Mouse (Mus musculus) stomach, adult 2 months (tissue): ENCODE data around the gene Vcp. TPM values are rescaled to one million over a fixed set of nuclear protein-coding genes. Genes with fewer than 3 reads are reported as not detected.

Experiments
- polyA plus RNA-seq: library from polyadenylated mRNA; depleted of rRNA; stranded (reverse); fragments of >200 nt; gene quantifications from 2 replicates; pipeline ENCODE4 v1.2.3, GENCODE M21; 2012; rRNA removed

Vcp gene
- 135 and 178 TPM in 2 replicates for polyA plus RNA-seq

DNA sequence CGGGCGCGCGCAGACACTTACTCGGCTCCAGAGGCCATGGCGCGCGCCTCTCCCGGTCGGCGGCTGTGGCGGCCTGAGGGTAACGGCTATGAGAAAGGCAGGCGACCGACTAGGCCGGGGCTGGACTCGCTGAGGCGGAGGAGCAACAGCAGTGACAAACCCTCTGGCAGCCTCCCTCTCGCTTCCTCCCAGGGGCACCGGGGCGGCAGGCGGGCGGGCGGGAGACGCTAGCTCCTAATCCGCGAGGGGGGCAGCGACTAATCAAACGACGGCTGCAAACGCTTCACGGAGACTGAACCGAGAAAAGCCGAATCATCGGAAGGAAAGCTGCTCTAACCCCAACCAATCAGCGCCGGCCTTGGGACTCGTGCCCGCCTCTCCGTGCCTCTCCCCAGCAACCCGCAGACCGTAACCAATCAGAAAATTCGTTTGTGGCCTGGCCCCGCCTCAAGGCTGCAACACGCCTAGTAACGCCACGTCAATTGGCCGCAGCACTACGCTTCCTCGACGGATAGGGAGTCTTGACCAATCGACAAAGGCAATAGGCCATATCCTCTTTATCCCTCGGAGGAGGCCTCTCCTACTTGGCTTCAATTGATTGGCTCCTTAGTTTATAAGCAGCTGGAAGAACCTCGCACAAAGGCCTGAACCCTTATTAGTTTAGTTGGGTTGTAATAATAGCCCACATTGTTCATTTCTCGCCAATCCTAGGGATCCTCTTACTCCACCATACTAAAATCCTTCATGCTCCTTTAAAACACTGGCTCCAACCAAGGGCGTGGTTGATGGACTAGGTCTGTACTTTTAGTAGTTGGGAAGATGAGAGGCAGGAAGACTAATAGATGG is at the start of gene Vcp:
Gene Vcp (minus strand): TSS at position 367 of the 846 bp plus-strand sequence.

DNA sequence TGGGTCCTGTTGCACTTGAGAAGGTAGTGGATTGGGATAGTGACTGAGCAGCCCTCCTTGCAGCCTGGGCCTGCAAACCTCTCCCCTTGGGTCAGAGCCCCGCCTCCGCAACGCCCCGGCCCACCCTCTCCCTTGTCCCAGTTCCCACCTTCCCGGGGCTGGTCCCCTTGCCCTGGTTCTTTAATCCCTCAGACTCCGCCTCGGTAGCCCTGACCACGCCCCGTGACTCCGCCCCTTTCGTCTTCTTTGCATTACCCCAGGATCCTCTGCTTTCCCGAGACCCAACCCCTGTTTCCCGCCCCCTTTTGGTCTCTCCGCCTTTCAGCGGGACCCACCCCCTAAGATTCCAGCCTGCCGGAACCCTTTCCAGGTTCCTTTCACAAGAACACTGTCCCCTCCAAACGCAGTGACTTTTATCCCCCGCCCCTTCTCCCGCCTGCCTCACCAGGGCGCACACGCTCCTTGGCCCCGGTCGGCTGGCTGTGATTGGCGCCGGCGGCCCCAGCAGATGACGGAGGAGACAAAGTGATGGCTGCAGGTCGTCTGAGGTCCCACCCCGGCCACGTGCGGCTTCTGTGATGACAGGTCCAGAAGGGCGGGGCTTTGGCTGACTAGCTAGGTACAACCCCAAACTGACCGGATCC is 45.5 kb upstream of the Vcp start, which contains the start of gene Fam214b:
Gene Fam214b (minus strand): TSS at position 562 of the 644 bp plus-strand sequence.

DNA sequence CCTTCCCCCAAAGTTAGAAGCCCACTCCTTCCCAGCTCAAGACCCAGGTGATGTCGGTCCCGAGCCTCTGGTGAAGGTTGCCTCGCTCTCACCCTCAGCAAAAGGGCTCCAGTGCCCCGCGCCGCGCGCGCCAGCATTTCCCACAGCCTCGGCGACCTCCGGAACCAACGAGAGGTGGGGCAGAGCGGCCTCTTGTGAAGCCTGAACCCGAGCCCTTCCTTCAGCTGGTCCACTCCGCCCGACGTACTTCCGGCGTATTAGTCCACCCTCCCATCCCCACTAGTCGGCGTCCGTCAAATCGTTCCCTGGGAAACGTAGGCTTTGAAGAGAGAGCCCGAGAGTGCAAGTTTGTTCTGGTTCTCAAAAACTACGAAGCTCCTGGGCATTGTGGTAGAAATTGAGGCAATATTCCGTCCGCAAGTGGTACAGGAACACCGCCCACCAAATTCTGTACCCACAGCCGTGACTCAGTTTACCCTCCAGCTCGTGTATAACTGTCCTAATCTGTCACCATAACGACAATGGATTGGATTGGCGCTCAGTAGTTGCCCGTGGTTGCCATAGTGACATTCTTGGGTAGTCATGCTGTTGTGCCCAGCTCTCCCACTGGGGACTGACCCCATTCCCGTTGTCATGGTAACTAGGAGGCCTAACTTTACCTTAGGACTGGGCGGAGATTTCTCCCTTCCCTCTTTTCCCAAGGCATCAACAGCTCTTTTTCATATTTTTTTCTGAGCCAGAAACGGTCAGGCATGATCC is 31.1 kb upstream of the Vcp start, which contains the start of gene Stoml2:
Gene Stoml2 (minus strand): TSS at position 474 of the 759 bp plus-strand sequence.

DNA sequence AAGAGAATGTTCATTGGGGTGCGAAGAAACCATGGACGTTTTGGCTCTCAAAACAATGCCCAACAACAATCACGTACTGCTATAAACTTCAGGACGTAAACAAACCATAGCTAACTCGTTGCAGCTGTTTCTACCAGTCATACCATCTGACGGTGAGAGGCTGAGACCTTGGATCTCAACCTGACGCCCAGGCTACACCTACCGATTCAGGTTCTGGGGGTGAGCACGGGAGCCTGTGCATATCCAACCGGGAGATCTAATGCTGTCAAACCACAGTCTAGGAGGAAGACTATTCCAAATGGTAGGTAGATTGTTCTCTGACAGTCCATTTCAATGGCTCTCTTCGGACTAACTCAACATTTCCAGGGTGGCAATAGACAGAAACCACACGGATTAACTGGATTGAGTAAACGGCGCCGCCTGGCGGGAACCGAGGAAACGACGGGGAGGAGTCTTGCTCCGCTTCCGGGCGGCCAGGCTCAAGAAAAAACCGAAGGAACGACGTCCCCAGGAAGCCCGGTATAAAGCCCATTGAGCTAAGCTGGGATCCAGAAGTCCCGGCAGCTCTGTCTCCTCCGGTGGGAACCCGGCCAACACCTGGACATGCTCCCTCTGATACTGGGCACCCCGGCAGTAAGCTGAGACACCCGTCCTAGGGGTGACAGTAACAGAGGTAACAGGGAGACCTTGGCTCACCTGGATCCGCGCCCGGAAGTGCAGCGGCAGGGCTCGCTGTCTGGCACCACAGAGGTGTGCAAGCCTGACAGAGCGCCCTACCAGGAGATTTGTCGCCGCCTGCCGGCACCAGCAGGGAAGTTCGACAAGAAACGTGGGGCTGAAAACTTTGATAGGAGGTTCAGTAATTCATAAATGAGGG is 25.0 kb upstream of the Vcp start, which contains the start of gene Pigo:
Gene Pigo (minus strand): TSS at position 736 of the 877 bp plus-strand sequence.

DNA sequence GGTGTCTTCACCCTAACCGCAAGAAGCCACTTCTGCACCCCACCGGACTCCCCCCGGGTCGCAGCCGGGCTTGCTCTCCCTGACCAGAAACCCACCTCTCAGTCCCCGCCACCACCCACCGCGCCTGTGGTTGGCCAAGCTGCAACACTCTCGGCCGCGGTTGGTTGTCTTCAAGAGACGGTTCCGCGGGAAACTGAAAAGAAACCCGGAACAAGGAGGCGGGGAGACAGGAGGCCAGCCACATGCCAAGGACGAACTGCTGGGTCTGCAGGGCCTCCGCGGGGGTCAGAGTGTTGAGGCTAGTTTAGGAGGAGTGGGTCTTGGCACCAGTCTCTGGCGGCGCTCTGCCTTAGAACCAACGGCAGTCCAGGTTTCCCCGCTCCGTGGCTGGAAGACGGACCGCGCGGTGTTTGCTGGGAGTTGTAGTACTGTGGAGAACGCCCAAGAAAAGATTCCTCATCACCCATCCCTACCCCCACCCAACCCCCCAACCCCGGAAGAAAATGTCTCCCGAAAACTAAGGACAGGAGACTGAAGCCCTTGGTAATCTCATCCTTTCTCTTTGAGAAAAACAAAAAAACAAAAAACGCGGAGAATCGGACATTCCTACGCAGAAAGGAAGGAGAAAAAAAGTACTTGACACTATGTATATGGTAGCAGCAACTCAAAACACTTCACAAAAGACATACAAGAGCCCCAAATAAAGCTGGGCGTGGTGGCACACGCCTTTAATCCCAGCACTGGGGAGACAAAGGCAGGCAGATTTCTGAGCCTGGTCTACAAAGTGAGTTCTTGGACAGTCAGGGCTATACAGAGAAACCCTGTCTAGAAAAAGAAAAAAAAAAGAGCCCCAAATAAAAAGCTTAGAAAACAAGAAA is 10.1 kb upstream of the Vcp start, which contains the start of gene Fancg:
Gene Fancg (minus strand): TSS at position 346 of the 878 bp plus-strand sequence.

DNA sequence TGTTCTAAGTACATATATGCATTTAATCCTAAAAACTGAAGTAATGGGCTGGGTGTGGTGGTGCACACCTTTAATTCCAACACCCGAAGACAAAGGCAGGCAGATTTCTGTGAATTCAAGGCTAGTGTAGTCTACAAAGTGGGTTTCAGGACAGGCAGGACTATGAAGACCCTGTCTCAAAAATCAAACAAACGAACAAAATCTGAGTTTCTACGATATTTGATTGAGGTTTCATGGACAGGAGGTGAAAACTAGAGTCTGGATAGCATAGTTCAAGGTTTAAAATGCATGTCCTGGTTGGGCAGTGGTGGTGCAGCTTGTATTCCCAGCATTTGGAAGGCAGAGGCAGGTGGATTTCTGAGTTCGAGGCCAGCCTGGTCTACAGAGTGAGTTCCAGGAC is 31.0 kb downstream of the Vcp start, which contains the start of gene 1700022I11Rik:
Gene 1700022I11Rik (plus strand): TSS at position 301 of the 400 bp plus-strand sequence.

DNA sequence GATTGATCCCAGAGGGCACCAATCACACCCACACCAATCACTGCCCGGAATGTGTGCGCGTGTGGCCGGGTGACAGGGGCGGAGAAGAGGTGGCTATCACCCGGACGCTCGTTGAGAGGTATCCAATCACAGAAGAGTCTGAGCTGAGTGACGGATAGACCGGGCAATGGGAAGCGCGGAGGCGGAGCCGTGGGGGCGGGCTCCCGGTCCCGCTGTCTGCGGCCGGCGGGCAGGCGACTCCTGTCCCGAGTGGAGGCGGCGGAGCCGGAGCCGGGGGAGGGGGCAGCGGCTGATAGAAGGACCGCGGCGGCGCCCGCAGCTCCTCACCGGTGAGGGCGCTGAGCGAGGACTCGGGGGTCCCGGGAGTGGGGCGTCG is 50.6 kb downstream of the Vcp start, which contains the start of gene Dnajb5:
Gene Dnajb5 (plus strand): TSS at position 139 of the 376 bp plus-strand sequence.

Other genes starting within 250 kb of the Vcp start
- gene Ccl19, start 243.9 kb downstream of the Vcp start, polyA plus RNA-seq, result 0.86 and 1.9 TPM in 2 replicates
- gene Ccl21a, start 226.5 kb downstream of the Vcp start, polyA plus RNA-seq, result 14.0 and 19.6 TPM in 2 replicates
- not detected in 2 replicates for gene Fam205a1, start 146.6 kb downstream of the Vcp start, polyA plus RNA-seq
- gene Gm12394, start 143.7 kb downstream of the Vcp start, polyA plus RNA-seq, result not detected in 2 replicates
- not detected in 2 replicates for gene Fam205c, start 126.3 kb downstream of the Vcp start, polyA plus RNA-seq
- 1.5 and 2.4 TPM in 2 replicates for gene Phf24, start 83.8 kb downstream of the Vcp start, polyA plus RNA-seq
- 10.8 and 12.7 TPM in 2 replicates for gene Dnajb5, start 50.7 kb downstream of the Vcp start, polyA plus RNA-seq
- gene 1700022I11Rik, start 30.9 kb downstream of the Vcp start, polyA plus RNA-seq, result not detected in 2 replicates
- 5.1 and 5.2 TPM in 2 replicates for gene Fancg, start 10.0 kb upstream of the Vcp start, polyA plus RNA-seq
- 13.3 and 13.9 TPM in 2 replicates for gene Pigo, start 25.3 kb upstream of the Vcp start, polyA plus RNA-seq
- 49.2 and 49.5 TPM in 2 replicates for gene Stoml2, start 31.2 kb upstream of the Vcp start, polyA plus RNA-seq
- 11.8 and 13.7 TPM in 2 replicates for gene Fam214b, start 45.7 kb upstream of the Vcp start, polyA plus RNA-seq
- 7.0 TPM in 2 replicates for gene Unc13b, start 58.4 kb upstream of the Vcp start, polyA plus RNA-seq